ENCODE assay signal across 25 mouse cellular contexts in the genomic region with DNA sequence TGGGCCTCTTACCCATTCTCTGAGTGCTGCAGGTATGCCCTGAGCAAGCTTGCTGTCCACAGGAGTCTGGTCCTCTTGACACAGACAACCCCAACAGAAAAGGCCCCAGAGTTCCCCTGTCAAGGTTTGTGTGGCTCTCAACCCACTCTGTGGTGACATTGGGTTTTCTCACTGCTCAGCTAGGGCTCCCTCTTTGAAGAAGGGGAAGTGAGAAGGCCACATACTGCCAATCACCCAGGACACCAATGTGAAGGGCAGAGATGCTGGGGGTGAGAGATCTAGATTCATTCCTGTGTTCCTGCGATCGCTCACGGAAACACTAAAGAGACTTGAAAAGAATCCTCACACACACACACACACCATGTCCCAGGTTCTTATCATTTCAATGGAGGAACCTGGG. TPM values are rescaled to one million over a fixed set of nuclear protein-coding genes. Genes with fewer than 3 reads are reported as not detected.
"Had no signal": no experiment of that assay in that cellular context is flagged by ENCODE, and none has a peak within 500 bp of the region (broad histone marks: within the 10 kb centered on the region; RNA-seq: fewer than 3 reads in every experiment).

No protein-coding gene starts in this region.

- H3K4me1 ChIP-seq: liver, embryonic 13.5 days; megakaryocyte, embryonic 14.5 days had no signal

- H3K9ac ChIP-seq: liver, embryonic 13.5 days had no signal

- H3K36me3 ChIP-seq: liver, embryonic 13.5 days had no signal

- H3K9me3 ChIP-seq: liver, embryonic 13.5 days; megakaryocyte, embryonic 14.5 days had no signal

- H3K27ac ChIP-seq: kidney, postnatal 0 days; layer of hippocampus, adult 2 months; left cerebral cortex, adult 2 months; liver, embryonic 13.5 days; stomach, postnatal 0 days had no signal

- DNase-seq: kidney, adult 2 months; kidney, postnatal 25 days; layer of hippocampus, adult 9-11 months; liver, embryonic 13.5 days; lung, adult 2 months; lung, postnatal 14 days; lung, postnatal 4 days; midbrain, embryonic 14.5 days; right cerebral cortex, postnatal 14 days; right cerebral cortex, postnatal 4 days; thymus, adult 2 months; thymus, postnatal 25 days had no signal

- H3K4me3 ChIP-seq: layer of hippocampus, adult 2 months; left cerebral cortex, adult 2 months; liver, embryonic 13.5 days; megakaryocyte, embryonic 14.5 days had no signal

RNA-seq across cellular contexts. Expression of gene Six3, which starts 39.4 kb away (rescaled TPM):
- total RNA-seq: liver, adult 2 months had no signal
- polyA plus RNA-seq: kidney, adult 2 months; kidney, embryonic 14.5 days; kidney, postnatal 0 days; large intestine, adult 2 months; limb, embryonic 11.5 days; liver, adult 2 months; liver, embryonic 13.5 days; liver, embryonic 16.5 days; lung, adult 2 months; lung, embryonic 16.5 days; neural tube, embryonic 14.5 days; stomach, embryonic 14.5 days; stomach, postnatal 0 days had no signal
